Mouse (Mus musculus): ENCODE measurements at regions not wholly inside any gene's neighbourhood (a gene's known extent, or its start where the extent isn't known, plus 50 kb on each side); places are given as distances from the start of the nearest gene placed in this dataset.
"Not testable (repeated sequence)": the region's sequence is repeated elsewhere in the genome, so short reads cannot be mapped to it uniquely, and the experiment has no call there.

DNA sequence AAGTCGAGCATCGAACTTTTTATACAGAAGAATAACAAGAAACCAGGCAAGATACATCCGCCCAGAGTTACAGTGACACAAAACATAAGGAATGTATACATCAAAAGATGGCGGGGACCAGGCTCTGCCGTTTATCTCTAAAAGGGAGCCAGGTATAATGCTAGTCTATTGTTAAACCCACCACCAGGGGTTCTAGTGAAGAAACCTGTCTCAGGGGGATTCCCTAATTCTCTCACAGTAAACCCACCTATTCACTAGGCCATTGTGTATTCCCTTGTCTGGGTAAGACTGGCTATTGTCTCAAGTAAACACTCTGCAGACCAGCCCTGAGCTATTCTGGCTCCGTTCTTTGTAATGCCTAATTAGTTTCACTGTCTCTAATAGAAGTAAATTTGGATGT, 113.4 kb upstream of the Dpp6 start:
- DNase-seq (ENCODE audit: low spot score); H3K9ac ChIP-seq (replicated peaks; ENCODE audit: low read length); ATAC-seq (replicated peaks; ENCODE audit: insufficient number of reproducible peaks, low FRiP score, low TSS enrichment, low read depth); H3K4me2 ChIP-seq (ENCODE audit: low read depth, low read length); H3K36me3 ChIP-seq (replicated peaks; ENCODE audit: control insufficient read depth, insufficient read depth, low read depth, low read length); H3K27me3 ChIP-seq (ENCODE audit: control insufficient read depth, insufficient read depth, low read length); H3K4me3 ChIP-seq (ENCODE audit: low read depth, low read length); H3K9me3 ChIP-seq (replicated peaks; ENCODE audit: control insufficient read depth, low read length); H3K27ac ChIP-seq (replicated peaks; ENCODE audit: low read depth, low read length); H3K4me1 ChIP-seq (ENCODE audit: control insufficient read depth, insufficient read depth, low read length): not testable (repeated sequence)
- WGBS, result 61% methylated on average over 6 of the region's 6 CpGs

DNA sequence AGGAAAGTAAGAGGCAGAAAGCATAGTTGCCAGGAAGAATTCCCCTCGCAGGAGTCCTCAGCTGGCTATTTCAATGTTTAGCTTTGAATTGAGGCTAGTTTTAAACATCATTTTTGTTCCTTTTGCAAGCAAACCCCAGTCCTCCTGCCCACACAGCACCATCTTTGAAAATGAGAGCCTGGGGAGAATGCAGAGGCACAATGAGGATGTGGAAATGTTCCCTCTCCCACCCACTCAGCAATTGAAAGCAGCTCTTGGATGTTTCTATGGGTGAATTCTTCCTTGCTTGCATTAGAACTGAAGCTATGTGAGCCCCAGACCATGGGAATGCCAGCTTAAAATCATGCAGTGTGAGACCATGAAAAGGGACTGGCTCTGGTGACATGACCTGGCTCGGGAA, 109.3 kb upstream of the Dpp6 start:
- no peak overlapping the region for H3K9ac ChIP-seq (replicated peaks; ENCODE audit: low read length)
- H3K4me1 ChIP-seq (ENCODE audit: control insufficient read depth, insufficient read depth, low read length), result no peaks in the 10 kb centered on the region
- WGBS, result 86% methylated on average over 2 of the region's 2 CpGs
- no peaks in the 10 kb centered on the region for H3K27me3 ChIP-seq (ENCODE audit: control insufficient read depth, insufficient read depth, low read length)
- H3K4me3 ChIP-seq (ENCODE audit: low read depth, low read length), result no peak overlapping the region
- no peaks in the 10 kb centered on the region for H3K9me3 ChIP-seq (replicated peaks; ENCODE audit: control insufficient read depth, low read length)
- no peak for ATAC-seq (replicated peaks; ENCODE audit: insufficient number of reproducible peaks, low FRiP score, low TSS enrichment, low read depth)
- H3K4me2 ChIP-seq (ENCODE audit: low read depth, low read length), result no peak overlapping the region
- H3K36me3 ChIP-seq (replicated peaks; ENCODE audit: control insufficient read depth, insufficient read depth, low read depth, low read length), result no peaks in the 10 kb centered on the region
- no peak for DNase-seq (ENCODE audit: low spot score)
- H3K27ac ChIP-seq (replicated peaks; ENCODE audit: low read depth, low read length), result no peak overlapping the region

DNA sequence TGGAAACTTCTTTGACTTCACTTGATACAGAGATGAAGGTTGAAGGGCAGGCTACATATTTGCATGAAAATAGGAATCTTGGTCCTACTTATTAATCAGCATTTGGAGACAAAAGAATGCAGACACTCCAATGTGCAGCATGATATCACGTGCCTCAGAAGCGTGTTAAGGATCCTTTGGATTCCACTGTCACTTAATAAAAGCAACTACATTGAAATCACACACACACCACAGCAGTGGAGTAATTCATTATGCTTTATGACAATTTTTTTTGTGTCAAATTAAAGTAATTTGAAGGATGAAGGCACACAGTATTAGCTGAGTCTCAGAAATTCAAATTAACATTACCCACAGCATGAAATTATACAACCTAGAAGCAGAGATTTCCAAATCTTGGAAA, 92.5 kb upstream of the Dpp6 start:
- Histone ChIP-seq H3K36me3 (replicated peaks; ENCODE audit: control insufficient read depth, insufficient read depth, low read depth, low read length) (no peaks in the 10 kb centered on the region), H3K27ac (replicated peaks; ENCODE audit: low read depth, low read length) (no peak overlapping the region), H3K9me3 (replicated peaks; ENCODE audit: control insufficient read depth, low read length) (no peaks in the 10 kb centered on the region), H3K9ac (replicated peaks; ENCODE audit: low read length) (no peak overlapping the region), H3K4me3 (ENCODE audit: low read depth, low read length) (no peak overlapping the region), H3K4me2 (ENCODE audit: low read depth, low read length) (no peak overlapping the region), H3K27me3 (ENCODE audit: control insufficient read depth, insufficient read depth, low read length) (no peaks in the 10 kb centered on the region), H3K4me1 (ENCODE audit: control insufficient read depth, insufficient read depth, low read length) (no peaks in the 10 kb centered on the region)
- DNase-seq (ENCODE audit: low spot score) (no peak), ATAC-seq (replicated peaks; ENCODE audit: insufficient number of reproducible peaks, low FRiP score, low TSS enrichment, low read depth) (no peak)
- 84% methylated on average over 2 of the region's 2 CpGs for WGBS

DNA sequence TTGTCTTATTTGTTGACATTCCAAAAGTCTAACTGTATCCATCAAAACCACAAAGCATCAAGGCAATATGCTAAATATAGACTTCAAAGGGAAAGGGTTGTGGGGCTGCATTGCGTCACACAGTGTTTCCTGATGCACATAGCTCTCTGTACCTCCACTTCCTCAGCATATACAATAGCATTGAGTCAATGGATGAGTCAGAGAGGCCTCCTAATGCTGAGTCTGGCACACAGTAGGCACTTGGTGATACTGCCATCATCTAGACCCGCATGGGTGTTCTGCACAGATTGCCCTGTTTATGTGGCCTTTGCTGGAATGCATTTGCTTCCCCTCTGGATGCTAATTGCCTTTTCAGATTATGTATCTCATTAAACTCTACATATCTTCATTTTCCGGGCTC, 91.0 kb upstream of the Dpp6 start:
- no peak for ATAC-seq (replicated peaks; ENCODE audit: insufficient number of reproducible peaks, low FRiP score, low TSS enrichment, low read depth)
- H3K4me2 ChIP-seq (ENCODE audit: low read depth, low read length), result no peak overlapping the region
- H3K4me3 ChIP-seq (ENCODE audit: low read depth, low read length), result no peak overlapping the region
- H3K36me3 ChIP-seq (replicated peaks; ENCODE audit: control insufficient read depth, insufficient read depth, low read depth, low read length), result no peaks in the 10 kb centered on the region
- WGBS, result 83% methylated on average over 3 of the region's 3 CpGs
- H3K9ac ChIP-seq (replicated peaks; ENCODE audit: low read length), result no peak overlapping the region
- DNase-seq (ENCODE audit: low spot score), result no peak
- H3K9me3 ChIP-seq (replicated peaks; ENCODE audit: control insufficient read depth, low read length), result no peaks in the 10 kb centered on the region
- H3K4me1 ChIP-seq (ENCODE audit: control insufficient read depth, insufficient read depth, low read length), result no peaks in the 10 kb centered on the region
- no peaks in the 10 kb centered on the region for H3K27me3 ChIP-seq (ENCODE audit: control insufficient read depth, insufficient read depth, low read length)
- no peak overlapping the region for H3K27ac ChIP-seq (replicated peaks; ENCODE audit: low read depth, low read length)

DNA sequence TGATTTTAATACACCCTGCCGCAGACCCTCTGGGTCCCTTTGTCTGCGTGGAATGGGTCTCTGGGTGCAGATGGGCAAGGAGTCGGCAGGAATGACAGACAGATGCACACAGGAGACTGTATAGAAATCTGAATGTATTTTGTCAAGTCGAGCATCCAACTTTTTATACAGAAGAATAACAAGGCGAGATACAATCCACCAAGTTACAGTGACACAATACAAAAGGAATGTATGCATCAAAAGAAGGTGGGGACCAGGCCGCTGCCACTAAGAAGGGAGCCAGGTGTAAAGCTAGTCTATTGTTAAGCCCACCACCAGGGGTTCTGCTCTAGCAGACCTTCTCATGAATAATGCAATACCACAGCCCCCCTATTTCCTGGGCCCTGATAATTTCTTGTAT, 65.8 kb upstream of the Dpp6 start:
- ATAC-seq (replicated peaks; ENCODE audit: insufficient number of reproducible peaks, low FRiP score, low TSS enrichment, low read depth); H3K4me2 ChIP-seq (ENCODE audit: low read depth, low read length); H3K4me1 ChIP-seq (ENCODE audit: control insufficient read depth, insufficient read depth, low read length); H3K27ac ChIP-seq (replicated peaks; ENCODE audit: low read depth, low read length); H3K9ac ChIP-seq (replicated peaks; ENCODE audit: low read length); H3K36me3 ChIP-seq (replicated peaks; ENCODE audit: control insufficient read depth, insufficient read depth, low read depth, low read length); H3K27me3 ChIP-seq (ENCODE audit: control insufficient read depth, insufficient read depth, low read length); H3K4me3 ChIP-seq (ENCODE audit: low read depth, low read length); DNase-seq (ENCODE audit: low spot score); H3K9me3 ChIP-seq (replicated peaks; ENCODE audit: control insufficient read depth, low read length): not testable (repeated sequence)
- 86% methylated on average over 6 of the region's 6 CpGs for WGBS

DNA sequence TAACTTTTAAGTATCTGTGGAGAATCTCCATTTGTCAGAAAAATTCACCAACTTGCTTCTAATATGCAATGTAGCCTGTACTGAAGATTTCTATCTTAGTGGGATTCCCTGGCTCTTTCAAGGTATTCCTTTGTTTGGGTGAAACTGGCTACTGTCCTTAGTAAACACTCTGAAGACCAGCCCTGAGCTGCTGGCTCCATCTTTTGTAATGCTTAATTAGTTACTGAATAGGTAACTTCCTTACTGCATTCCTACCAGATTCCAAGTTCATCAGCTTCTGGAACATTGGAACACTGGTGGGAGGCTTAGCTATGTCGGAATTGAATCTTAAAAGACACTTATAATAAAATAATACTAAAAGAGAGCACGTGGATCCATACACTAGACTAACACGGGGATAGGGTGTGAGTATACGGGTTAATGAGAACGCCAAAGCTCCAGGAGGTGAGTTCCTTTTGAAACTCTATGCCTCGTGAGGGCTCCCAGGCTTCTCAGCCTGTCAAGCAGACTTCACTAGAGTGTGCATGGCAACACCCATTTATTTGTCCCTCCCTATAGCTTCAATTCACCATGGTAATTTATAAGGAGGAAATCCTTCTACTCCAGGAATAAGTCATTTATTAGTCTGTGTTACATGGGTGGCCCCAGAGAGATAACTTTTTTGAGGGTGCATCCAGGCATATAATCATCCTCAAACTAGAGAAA, 65.2 kb upstream of the Dpp6 start:
- H3K4me3 ChIP-seq (ENCODE audit: low read depth, low read length); H3K36me3 ChIP-seq (replicated peaks; ENCODE audit: control insufficient read depth, insufficient read depth, low read depth, low read length); H3K9ac ChIP-seq (replicated peaks; ENCODE audit: low read length); DNase-seq (ENCODE audit: low spot score); H3K27ac ChIP-seq (replicated peaks; ENCODE audit: low read depth, low read length); H3K4me1 ChIP-seq (ENCODE audit: control insufficient read depth, insufficient read depth, low read length); H3K9me3 ChIP-seq (replicated peaks; ENCODE audit: control insufficient read depth, low read length); H3K4me2 ChIP-seq (ENCODE audit: low read depth, low read length); H3K27me3 ChIP-seq (ENCODE audit: control insufficient read depth, insufficient read depth, low read length); ATAC-seq (replicated peaks; ENCODE audit: insufficient number of reproducible peaks, low FRiP score, low TSS enrichment, low read depth): not testable (repeated sequence)
- 80% methylated on average over 6 of the region's 6 CpGs for WGBS

DNA sequence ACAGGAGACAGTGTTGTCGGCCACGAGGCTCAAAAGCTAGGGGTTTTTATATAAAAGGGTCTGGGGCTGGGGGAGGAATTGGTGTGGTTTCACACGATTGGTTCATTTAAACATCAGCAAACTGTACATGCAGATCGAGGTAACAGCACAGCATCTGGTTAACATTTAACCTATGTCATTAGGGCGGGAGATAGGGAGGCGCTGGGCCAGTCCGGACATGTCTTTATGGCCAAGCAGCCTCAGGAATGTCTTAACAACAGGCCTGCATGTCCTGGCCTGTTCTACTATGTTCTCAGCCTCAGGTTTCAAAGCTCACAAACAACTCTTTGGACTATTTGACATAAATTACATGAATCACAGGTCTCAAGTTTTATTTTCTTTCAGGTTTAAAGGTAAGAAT, 62.9 kb upstream of the Dpp6 start:
- not testable (repeated sequence) for ATAC-seq (replicated peaks; ENCODE audit: insufficient number of reproducible peaks, low FRiP score, low TSS enrichment, low read depth); H3K4me3 ChIP-seq (ENCODE audit: low read depth, low read length); H3K9ac ChIP-seq (replicated peaks; ENCODE audit: low read length); H3K36me3 ChIP-seq (replicated peaks; ENCODE audit: control insufficient read depth, insufficient read depth, low read depth, low read length); H3K27ac ChIP-seq (replicated peaks; ENCODE audit: low read depth, low read length); H3K4me1 ChIP-seq (ENCODE audit: control insufficient read depth, insufficient read depth, low read length); H3K9me3 ChIP-seq (replicated peaks; ENCODE audit: control insufficient read depth, low read length); H3K27me3 ChIP-seq (ENCODE audit: control insufficient read depth, insufficient read depth, low read length); H3K4me2 ChIP-seq (ENCODE audit: low read depth, low read length)
- peak; percentile 18 for DNase-seq (ENCODE audit: low spot score)
- 64% methylated on average over 7 of the region's 7 CpGs for WGBS
